Mouse (Mus musculus) stomach, postnatal 0 days (tissue): ENCODE measurements around the gene Pde4dip. TPM values are rescaled to one million over a fixed set of nuclear protein-coding genes. Genes with fewer than 3 reads are reported as not detected.

Experiments
- ATAC-seq: fragments of 200-750 bp; cut with Nextera tagmentation; 2 replicates; pipeline ENCODE4 v1.8.0; 2017; ENCODE audit not compliant: low FRiP score, low TSS enrichment
- DNase-seq: peaks from one replicate; pipeline ENCODE4 v3.0.0-alpha.2; 2016; ENCODE audit warnings: low spot score
- H3K27ac ChIP-seq: fragments of 300-500 bp; sonication (generic); replicated peaks from 2 replicates; pipeline ENCODE4 v1.5.1; 2014; ENCODE audit warnings: mild to moderate bottlenecking, control low read depth
- H3K27me3 ChIP-seq: fragments of 300-500 bp; sonication (generic); 2 replicates; pipeline ENCODE4 v1.6.1; 2014; ENCODE audit warnings: low read length; ENCODE audit not compliant: control insufficient read depth, insufficient read depth
- H3K36me3 ChIP-seq: fragments of 300-500 bp; sonication (generic); 2 replicates; pipeline ENCODE4 v1.6.1; 2014; ENCODE audit warnings: low read length, mixed read lengths; ENCODE audit not compliant: control insufficient read depth, insufficient read depth
- H3K4me1 ChIP-seq: fragments of 300-500 bp; sonication (generic); replicated peaks from 2 replicates; pipeline ENCODE4 v1.6.1; 2014; ENCODE audit warnings: antibody characterized with exemption; ENCODE audit not compliant: control insufficient read depth, insufficient read depth
- H3K4me2 ChIP-seq: fragments of 300-500 bp; sonication (generic); replicated peaks from 2 replicates; pipeline ENCODE4 v1.6.1; 2014; ENCODE audit warnings: low read depth, mild to moderate bottlenecking, control low read depth, moderate library complexity
- H3K4me3 ChIP-seq: fragments of 300-500 bp; sonication (generic); 2 replicates; pipeline ENCODE4 v1.5.1; 2014; ENCODE audit warnings: low read depth, low read length, control low read depth
- H3K9ac ChIP-seq: fragments of 300-500 bp; sonication (generic); 2 replicates; pipeline ENCODE4 v1.6.1; 2014; ENCODE audit warnings: mild to moderate bottlenecking, low read length, control low read depth, mixed read lengths
- H3K9me3 ChIP-seq: fragments of 300-500 bp; sonication (generic); 2 replicates; pipeline ENCODE4 v1.6.1; 2016; ENCODE audit warnings: low read length; ENCODE audit not compliant: control insufficient read depth
- CTCF ChIP-seq: IDR thresholded peaks from 2 replicates; pipeline ENCODE4 v1.5.1; 2016; ENCODE audit warnings: antibody characterized with exemption, low read depth, mild to moderate bottlenecking, moderate library complexity
- EP300 ChIP-seq: optimal IDR thresholded peaks from 2 replicates; pipeline ENCODE3; 2016; ENCODE audit warnings: antibody characterized with exemption
- WGBS: fragments of 180-500 bp; shearing (Covaris S2); extraction: QIAGEN DNeasy Blood & Tissue Kit; methylation state at CpG from one replicate; pipeline ENCODE4 v1.1.7; 2014; 5-methylcytosine and 5-hydroxymethylcytosine counted together
- polyA plus RNA-seq: library from polyadenylated mRNA; unstranded; fragments of >200 nt; fragmentation: Nextera tagmentation; extraction: Ambion mirVana; gene quantifications from 2 replicates; pipeline ENCODE4 v1.2.1, GENCODE M21; 2015

Gene Pde4dip
- polyA plus RNA-seq, 1 experiment from 2014 or later, result 9.9 TPM

DNA sequence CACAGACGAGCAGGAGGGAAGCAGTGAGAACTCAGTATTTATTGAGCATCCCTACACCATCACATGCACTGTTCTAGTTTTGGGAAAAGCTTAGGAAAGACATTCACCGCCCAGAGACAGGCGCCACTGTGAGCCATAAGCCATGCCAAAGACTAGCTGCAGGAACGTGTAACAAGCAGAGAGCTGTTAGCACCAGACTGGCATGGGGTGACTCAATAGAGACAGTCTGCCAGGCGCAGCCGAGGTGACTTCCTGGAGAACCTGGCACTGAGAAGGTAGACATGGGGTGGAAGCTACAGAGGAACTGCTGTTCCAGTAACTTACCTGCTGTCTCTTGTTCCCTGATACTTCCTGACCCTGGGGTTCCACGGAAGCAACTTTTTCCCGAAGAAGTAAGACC, 145.7 kb downstream of the Pde4dip start:
- Histone ChIP-seq H3K27ac (no peak overlapping the region), H3K4me3 (no peak overlapping the region), H3K36me3 (peaks cover 43% of the 10 kb centered on the region), H3K9me3 (no peaks in the 10 kb centered on the region), H3K27me3 (no peaks in the 10 kb centered on the region), H3K4me1 (no peaks in the 10 kb centered on the region), H3K4me2 (no peak overlapping the region), H3K9ac (no peak overlapping the region)
- DNase-seq (no peak), ATAC-seq (no peak)
- TF ChIP-seq EP300, result no peak
- no peak for TF ChIP-seq CTCF
- 93% methylated on average over 8 of the region's 8 CpGs for WGBS

DNA sequence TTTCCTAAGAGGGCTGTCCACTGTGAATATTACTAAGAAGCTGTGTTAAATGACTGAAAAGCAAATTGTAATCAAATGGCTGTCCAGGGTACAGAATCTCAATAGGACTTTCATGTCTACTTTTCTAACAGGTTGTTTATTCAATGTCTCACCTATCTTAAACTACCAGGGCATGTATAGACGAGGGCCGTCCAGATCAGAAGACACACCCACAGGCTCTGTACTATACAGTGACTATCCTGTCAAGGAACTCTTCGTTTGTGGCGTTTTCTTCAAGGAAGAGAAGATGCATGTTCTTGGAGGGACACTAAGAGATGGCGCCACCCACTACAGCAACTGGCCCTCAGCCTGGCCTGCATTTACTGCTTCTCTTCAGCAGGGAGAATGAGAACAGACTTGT, 152.9 kb downstream of the Pde4dip start:
- H3K36me3 ChIP-seq, result peaks cover 2% of the 10 kb centered on the region; the same call in 1 of the 2 replicates
- 46% methylated on average over 5 of the region's 5 CpGs for WGBS

DNA sequence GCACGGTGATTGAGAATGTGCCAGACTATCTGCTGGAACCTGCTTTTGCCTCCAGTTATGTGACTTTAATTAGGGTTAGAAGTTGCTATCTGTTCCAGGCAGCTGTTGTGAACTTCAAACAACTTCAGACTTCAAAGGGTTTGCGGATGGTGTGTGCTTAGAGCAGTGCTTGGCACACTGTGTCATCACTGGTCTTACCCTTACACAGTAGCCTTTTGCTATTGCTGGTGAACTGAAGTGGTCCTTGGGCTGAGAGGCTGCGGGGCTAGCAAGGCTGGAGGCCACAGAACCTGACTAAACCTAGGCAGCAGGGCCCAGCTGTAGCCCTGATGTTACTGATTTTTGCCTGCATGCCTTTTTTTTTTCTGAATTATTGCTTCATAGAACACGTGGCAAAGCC, 154.2 kb downstream of the Pde4dip start:
- TF ChIP-seq EP300 (no peak), CTCF (no peak)
- Histone ChIP-seq H3K36me3 (no peaks in the 10 kb centered on the region), H3K9me3 (no peaks in the 10 kb centered on the region), H3K4me3 (no peak overlapping the region), H3K27ac (no peak overlapping the region), H3K9ac (no peak overlapping the region), H3K27me3 (no peaks in the 10 kb centered on the region), H3K4me2 (no peak overlapping the region), H3K4me1 (no peaks in the 10 kb centered on the region)
- no peak for ATAC-seq
- WGBS, result 68% methylated on average over 4 of the region's 4 CpGs
- no peak for DNase-seq

More for the DNA sequence above, 152.9 kb downstream of the Pde4dip start:
- TF ChIP-seq CTCF, result no peak
- no peak for TF ChIP-seq EP300
- no peak for DNase-seq
- ATAC-seq, result peak; percentile 56; the same call in 1 of the 2 replicates
- Histone ChIP-seq H3K4me3 (no peak overlapping the region), H3K9me3 (no peaks in the 10 kb centered on the region), H3K4me2 (no peak overlapping the region), H3K27ac (no peak overlapping the region), H3K27me3 (no peaks in the 10 kb centered on the region), H3K9ac (no peak overlapping the region), H3K4me1 (no peaks in the 10 kb centered on the region)

DNA sequence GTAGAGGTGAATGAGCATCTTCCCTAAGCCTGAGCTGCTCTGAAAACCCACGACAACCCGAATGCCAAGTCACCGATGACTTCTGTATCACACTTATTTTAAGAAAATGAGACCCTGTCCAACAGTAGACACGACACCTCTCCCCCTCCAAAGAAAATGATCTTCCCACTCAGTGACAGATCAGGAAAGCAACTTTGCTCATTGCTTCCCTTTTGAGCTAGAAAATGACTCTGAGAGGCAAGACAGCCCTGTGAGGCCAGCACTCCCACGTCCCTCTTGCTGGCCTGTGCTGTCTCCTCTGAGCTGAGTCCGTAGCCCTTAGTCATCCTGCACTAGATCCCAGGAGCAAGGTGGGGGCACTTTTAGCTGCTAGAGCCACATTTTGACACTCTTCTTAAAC, 155.9 kb downstream of the Pde4dip start:
- Histone ChIP-seq H3K9me3 (no peaks in the 10 kb centered on the region), H3K36me3 (no peaks in the 10 kb centered on the region), H3K9ac (no peak overlapping the region), H3K4me2 (no peak overlapping the region), H3K27me3 (no peaks in the 10 kb centered on the region), H3K4me3 (no peak overlapping the region), H3K27ac (no peak overlapping the region), H3K4me1 (no peaks in the 10 kb centered on the region)
- no peak for ATAC-seq
- no peak for TF ChIP-seq EP300
- no peak for TF ChIP-seq CTCF
- WGBS, result 88% methylated on average over 6 of the region's 6 CpGs
- no peak for DNase-seq

DNA sequence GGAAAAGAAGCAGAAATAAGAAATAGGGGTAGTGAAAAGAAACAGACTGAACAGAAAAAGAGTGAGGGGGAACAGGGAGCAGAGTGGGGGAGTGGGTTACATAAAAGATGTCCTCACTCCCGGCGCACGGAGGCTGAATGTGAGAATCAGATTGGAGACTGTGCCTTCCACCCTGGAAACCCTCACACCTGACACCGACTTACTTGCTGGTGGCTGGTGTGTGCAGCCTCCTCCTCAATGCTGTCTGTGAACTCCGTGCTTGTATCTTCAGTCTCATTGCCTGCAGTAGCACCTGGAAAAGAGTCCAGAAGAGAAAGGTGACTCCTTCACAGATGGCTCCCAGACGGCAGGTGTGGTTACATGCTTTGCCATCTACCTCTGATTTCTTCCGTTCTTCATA, 157.9 kb downstream of the Pde4dip start:
- 90% methylated on average over 7 of the region's 7 CpGs for WGBS
- Histone ChIP-seq H3K27me3 (no peaks in the 10 kb centered on the region), H3K4me3 (no peak overlapping the region), H3K9me3 (no peaks in the 10 kb centered on the region), H3K36me3 (no peaks in the 10 kb centered on the region), H3K27ac (no peak overlapping the region), H3K4me2 (no peak overlapping the region), H3K4me1 (no peaks in the 10 kb centered on the region), H3K9ac (no peak overlapping the region)
- TF ChIP-seq EP300 (no peak), CTCF (no peak)
- no peak for DNase-seq
- no peak for ATAC-seq

DNA sequence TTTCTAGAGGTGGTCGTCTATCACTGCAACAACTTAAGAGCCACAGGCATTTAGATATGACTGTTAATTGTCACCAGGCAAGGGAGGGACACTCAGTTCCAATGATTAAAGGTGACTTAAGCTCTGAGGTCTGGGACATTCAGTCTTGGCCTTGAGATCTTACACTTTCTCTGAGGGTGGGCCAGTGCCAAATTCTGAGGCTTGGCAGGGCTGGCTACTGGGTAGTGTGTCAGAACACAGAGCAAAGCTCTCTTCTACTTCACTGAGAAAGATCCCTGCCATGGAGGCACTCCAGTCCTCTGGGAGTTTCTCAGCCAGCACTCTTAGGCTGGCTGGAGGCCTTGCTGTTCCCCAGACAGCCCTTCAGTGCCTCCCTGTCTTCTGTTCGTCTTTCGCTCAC, 158.4 kb downstream of the Pde4dip start:
- WGBS, result 77% methylated on average over 3 of the region's 3 CpGs
- Histone ChIP-seq H3K27me3 (no peaks in the 10 kb centered on the region), H3K4me2 (no peak overlapping the region), H3K4me3 (no peak overlapping the region), H3K36me3 (no peaks in the 10 kb centered on the region), H3K9me3 (no peaks in the 10 kb centered on the region), H3K9ac (no peak overlapping the region), H3K27ac (no peak overlapping the region), H3K4me1 (no peaks in the 10 kb centered on the region)
- DNase-seq (no peak), ATAC-seq (no peak)
- TF ChIP-seq EP300 (no peak), CTCF (no peak)
